Mouse (Mus musculus) urinary bladder, postnatal 4 days (tissue): Measurements from ENCODE around the gene Lim2.

Experiments used
- DNase-seq, 2 experiments: peaks; one replicate each; pipeline ENCODE4 v3.0.0; 2021 to 2022; ENCODE audit warnings: low spot score in 2 of 2

Lim2 gene

GRCm38 (mm10) chr7:43443917-43444293 lies 16.4 kb downstream of the Lim2 start, which contains the start of the genes Etfb and Gm45233:
Gene Etfb, plus strand, starts transcription at chr7:43444083.
Gene Gm45233, plus strand, starts transcription at chr7:43444128.
- peak; percentile 93 for DNase-seq

DNA sequence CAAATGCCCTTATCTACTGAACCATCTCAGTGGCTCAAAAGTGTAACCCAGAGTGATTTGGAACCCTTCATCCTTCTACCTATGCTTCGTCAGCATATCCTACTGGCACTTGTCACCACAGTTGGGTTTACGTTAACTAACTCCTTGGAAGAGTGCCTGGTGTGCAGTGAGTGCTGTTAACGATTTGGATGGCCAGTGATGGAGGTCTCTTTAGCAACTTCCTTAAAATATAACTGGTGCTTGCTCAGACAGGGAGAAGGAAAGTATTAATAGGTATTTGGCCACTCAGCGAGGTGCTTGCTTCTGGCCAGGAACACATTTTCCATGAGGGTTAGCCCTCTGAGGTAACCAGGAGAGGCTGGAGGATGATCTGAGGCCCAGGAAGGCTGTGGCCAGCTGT lies 20.3 kb downstream of the Lim2 start:
- DNase-seq: no peak

DNA sequence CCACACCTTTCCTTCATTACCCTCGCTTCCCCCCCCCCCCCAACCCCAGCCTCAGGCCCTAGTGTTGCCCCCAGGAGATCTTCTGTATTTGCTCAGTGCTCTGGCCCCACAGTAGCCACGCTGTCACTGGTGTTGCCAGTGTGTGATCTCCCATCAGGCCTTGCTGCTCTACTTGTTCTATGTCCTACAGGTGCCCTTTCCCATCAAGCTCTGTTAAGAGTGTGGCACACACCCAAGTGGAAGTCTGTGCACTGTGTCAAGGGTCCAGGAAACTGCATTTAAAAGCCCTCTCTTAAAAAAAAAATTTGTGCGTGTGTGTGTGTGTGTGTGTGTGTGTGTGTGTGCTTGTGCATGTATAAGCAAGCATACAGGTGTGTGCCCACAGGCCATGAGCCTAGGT lies 20.8 kb downstream of the Lim2 start:
- DNase-seq: no peak

GRCm38 (mm10) chr7:43449811-43450210 lies 22.3 kb downstream of the Lim2 start:
- no peak for DNase-seq

DNA sequence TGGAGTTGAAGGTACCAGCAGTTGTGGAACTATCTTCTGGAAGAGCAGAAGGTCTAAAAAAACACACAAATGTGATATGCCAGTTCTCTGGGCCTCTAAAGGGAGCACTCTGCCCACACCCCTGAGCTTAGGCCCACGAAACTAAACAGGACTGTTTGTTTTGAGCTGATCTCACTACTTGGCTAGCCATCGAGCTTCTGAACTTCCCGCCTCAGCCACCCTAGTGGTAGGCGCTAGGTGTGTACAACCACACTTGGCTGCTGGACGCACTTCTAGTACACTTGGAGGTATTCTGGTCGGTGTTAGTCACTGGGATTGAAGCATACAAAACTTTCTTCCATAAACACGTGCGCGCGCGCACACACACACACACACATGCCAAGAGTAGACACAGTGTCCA lies 24.3 kb downstream of the Lim2 start:
- DNase-seq: no peak

GRCm38 (mm10) chr7:43452609-43453008 lies 25.1 kb downstream of the Lim2 start:
- DNase-seq: no peak

DNA sequence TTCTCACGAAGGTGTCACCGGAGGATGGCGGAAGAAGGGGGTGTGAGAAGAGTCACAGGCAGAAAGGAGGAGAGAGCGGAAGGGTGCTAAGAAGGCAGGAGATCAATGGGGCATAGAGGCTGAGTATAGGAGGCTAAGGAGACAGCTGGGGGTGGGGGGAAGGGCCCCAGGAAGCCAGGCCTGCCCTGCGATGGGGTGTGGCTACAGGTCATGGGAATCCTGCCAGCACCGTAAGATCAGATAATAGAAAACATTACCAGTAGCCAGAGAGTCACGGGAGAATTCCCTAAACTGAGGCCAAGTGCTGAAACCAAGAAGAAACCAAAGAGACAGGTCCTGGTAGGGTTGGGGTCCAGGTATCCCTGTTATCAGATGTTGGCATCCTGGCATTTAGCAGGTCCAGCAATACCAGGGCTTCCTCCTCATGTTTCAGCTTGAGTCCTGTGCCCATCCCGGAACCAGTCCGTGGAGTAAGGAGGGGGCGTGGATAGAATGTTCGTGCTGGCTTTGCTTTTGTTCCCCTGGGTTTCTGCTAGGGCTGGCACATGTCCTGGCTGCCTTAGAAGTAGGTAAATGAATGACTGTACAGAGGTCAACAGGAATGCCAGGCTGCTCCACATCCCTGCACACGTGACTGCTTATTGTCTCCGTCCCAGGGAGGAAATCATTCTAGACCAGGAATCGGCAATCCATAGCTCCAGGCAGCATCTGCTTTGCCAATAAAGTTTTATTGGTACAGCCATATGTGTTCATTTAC lies 26.3 kb downstream of the Lim2 start:
- DNase-seq: no peak

DNA sequence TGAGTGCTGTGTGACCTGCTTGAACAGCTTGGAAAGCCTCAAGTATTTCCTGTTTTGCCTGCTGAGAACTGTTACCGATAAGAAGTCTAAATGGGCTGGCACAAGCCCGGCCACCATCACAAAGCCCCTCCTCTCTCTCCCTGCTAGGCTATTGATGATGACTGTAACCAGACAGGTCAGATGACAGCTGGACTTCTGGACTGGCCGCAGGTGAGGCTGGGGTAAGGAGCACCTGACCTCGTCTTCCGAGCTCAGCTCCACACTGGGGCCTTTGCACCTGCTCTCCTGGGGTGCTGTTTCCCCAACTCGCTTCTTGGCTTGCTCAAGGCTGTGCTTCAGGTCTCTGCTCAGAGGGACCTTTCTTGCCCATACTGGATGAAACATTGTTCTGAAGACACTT lies 26.9 kb downstream of the Lim2 start:
- no peak for DNase-seq

DNA sequence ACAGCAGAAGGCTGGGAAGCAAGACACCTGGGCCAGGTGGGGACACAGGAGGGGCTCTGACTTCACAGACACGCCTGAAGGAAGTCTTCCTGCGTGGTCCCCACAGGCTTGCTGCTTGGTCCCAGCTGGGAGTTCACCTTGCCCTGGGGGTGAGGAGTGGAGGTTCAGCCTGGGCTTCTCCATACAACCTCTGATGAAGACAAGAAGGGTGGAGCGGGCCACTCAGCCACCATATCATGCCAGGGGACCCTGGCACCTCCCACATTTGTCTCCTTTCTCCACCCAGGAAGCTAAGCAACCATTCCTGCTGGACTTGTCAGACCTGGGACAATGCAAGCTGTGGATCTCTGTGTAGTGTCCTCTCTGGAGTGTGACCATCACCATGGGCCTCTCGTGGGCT lies 35.4 kb downstream of the Lim2 start, which contains the start of gene Vsig10l:
TSS of gene Vsig10l (plus strand) at position 301 of the 400 bp plus-strand sequence.
- DNase-seq: no peak

- DNase-seq: no peak
Observed at GRCm38 (mm10) chr7:43463976-43464375, 36.5 kb downstream of the Lim2 start.

GRCm38 (mm10) chr7:43464864-43465343 lies 37.4 kb downstream of the Lim2 start:
- no peak for DNase-seq

DNA sequence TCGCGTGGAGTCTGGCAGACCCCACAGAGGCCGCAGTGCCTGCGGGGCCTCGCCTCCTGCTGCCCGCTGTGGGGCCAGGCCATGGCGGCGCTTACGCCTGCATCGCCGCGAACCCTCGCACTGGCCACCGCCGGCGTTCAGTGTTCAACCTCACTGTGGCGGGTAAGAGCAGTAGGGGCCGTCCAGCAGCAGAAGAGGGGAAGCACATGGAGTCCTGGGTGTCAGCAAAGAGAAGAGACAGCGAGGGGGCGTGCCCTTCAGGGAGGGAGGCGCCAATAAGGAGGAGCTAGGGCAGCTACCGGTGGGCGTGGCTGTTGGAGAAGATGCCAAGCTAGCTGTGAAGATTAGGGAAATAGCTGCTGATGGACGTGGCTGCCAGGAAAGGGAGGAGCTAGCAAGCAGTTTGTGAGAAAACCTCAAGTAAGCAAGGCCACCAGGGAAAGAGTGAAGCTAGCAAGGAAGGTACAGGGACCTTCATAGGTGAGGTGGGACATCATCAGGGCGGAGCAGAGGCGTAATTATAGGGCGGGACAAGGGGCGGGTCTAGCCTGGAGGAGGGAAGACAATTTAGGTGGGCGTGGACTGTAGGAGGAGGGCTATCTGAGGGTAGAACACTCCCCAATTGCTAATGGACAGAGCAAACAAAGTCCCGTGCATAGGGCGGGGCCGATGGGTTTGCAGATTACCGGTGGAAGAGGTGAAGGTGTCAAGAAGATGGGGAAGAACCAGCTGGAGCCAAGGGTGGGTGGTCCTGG lies 38.1 kb downstream of the Lim2 start:
- peak; percentile 87 to 91 for DNase-seq

- DNase-seq: peak; percentile 81 to 90
Observed at GRCm38 (mm10) chr7:43466099-43466694, 38.7 kb downstream of the Lim2 start.

GRCm38 (mm10) chr7:43470373-43470772 lies 42.9 kb downstream of the Lim2 start:
- no peak for DNase-seq

- no peak for DNase-seq
Observed at GRCm38 (mm10) chr7:43475706-43476105, 48.2 kb downstream of the Lim2 start.

DNA sequence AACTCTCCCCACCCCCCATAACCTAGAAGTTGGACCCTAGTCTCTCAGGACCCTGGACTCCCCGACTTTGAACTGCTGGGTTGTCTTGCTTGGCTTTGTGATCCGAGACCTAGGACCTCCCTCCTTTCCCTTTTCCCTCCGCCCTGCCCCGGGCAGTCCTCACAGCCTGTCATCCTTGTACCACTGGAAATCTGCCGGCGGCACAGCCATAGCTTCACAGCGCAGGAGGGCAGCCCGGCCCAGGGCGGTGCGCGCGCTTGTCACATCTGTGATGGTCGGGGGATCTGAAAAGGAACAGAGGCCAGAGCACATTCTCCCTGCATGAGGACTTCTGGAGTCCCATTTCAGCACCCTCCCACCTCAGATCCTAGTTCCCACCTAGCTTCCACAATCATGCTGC lies 48.9 kb downstream of the Lim2 start:
- DNase-seq: no peak

DNA sequence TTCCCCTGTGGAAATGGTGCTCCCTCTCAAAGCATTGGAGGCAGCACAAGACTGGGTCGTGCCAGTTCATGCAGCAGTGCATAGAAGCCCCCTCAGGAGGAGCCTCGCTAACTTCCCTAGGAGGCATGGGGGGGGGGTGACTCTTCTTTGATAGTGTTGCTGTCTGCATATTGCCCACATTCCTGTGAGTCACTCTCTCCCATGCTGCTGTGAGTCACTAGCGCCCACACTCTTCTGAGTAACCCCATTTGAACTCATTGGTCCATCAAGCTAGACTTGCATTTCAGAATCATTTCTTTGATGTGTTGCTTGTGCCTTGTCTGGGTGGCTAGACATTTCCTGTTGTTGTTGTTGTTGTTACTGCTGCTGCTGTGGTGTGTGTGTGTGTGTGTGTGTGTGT lies 53.7 kb downstream of the Lim2 start:
- no peak for DNase-seq

DNA sequence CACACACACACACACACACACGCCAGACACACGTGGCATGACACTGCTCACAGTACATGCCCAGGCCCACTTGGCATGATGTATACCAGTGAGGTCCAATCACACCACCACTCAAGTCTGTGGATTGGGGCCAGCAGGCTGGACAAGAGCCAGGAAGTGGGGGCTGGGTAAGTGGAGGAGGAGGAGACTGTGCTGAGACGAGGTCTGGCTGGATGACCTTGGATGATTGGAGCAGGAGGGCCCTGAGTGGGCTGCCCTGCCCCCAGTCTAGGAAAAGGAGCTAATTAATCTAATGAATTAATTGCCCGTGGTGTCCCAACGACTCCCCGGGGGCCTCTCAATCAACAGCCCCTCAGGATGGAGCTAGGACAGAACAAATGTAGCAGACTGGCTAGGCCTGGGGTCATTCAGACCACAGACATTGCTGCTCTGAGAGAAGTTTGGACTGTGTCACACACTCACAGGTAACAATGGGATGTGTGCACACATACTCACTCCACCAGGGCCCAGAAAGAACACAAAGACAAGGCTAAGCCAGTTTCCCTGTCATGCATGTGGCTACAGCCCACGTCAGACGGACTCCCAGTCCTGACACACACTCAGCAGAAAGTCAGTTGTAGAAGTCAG lies 54.7 kb downstream of the Lim2 start:
- DNase-seq: no peak

- DNase-seq: no peak
Observed at GRCm38 (mm10) chr7:43483236-43483635, 55.8 kb downstream of the Lim2 start.
